Mouse (Mus musculus) left cerebral cortex, adult 9 months (tissue): ENCODE measurements around the gene 2310033P09Rik.

Experiments
- DNase-seq, 2 experiments: peaks; one replicate each; pipeline ENCODE4 v3.0.0; 2022; ENCODE audit warnings: low spot score in 2 of 2

The 2310033P09Rik gene

GRCm38 (mm10) chr11:59230144-59230760 lies 22.1 kb downstream of the 2310033P09Rik start:
- no peak for DNase-seq

DNA sequence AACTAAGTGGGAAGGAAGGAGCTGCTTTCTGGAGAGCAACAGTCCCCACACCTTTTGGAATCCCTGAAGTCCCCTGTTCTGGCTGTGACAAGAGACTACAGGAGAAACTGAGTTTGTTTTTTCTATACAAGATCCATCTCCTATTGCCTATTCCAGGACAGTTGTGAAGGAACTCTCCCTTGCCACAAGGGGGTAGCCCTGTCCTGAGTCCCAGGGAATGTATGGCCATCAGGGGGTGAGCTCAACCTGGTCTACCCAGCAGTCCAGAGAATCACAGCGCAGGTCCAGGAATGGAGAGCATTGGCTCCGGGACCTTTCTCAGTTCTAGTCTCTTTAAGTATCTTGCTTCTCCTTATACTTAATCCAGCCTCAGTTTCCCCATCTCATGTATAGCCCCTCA lies 24.7 kb downstream of the 2310033P09Rik start:
- DNase-seq, result no peak

DNA sequence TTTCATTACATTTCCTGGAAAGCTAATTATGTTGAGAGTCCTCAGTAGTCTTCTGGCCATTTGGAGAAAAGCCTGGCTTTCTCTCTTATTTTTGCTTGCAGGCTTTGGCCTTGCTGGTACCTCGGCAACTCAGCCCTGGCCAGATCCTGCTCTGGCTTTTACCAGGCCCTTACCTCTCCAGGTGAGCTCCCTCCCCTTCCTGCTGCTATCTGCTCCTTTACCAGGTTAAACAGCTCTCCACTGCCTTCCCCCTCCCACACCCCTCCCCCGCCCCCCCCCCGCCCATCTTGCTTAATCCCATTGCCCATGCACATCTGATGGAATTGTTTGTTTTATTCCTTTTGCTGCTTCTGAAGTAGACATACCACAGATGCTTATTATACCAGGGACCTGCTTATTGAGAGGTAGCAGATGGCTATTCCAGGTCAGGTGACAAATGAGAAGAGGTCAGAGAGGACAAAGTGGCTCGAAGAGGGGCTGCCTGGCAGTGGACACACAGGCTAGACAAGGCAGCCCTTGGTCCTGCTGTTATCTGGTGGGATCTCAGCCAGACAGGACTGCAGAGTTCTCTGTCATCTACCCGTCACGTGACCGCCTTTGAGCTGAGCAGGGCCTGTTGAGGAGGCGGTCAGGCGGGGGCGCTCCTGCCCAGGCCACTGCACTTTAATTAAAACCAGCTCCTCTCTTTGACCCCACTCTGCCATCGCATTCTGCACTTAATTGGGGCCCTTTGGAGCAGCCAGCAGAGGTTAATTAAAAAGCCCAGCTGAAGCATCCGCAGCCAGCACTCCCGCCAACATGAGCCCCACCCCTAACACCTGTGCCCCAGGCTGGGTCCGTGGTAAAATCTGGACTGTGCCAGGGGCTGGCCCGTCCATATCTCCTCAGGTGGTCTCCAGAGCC lies 30.7 kb downstream of the 2310033P09Rik start:
- peak in 1 of 2 experiments; percentile 46 for DNase-seq

DNA sequence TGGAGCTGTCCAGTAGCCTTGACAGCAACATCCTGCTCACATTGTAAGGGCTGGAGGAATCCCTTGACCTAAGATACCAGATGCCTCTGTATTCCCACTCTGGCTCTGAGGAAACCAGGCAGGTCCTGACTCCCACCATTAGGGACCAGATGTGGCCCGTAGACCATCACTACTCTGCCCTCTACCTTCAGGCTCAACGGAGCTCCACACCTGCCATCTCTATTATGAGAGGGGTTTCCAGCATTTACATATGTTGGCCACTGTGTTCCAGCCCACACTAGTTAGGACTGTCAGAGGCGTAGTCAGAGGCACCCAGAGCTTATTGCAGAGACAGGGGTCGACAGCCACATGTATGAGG lies 31.3 kb downstream of the 2310033P09Rik start:
- no peak for DNase-seq

GRCm38 (mm10) chr11:59239796-59240195 lies 31.7 kb downstream of the 2310033P09Rik start:
- DNase-seq, result no peak

- no peak for DNase-seq
Measured at GRCm38 (mm10) chr11:59241841-59242240, 33.7 kb downstream of the 2310033P09Rik start.

- no peak for DNase-seq
Measured at GRCm38 (mm10) chr11:59243856-59244255, 35.7 kb downstream of the 2310033P09Rik start.

DNA sequence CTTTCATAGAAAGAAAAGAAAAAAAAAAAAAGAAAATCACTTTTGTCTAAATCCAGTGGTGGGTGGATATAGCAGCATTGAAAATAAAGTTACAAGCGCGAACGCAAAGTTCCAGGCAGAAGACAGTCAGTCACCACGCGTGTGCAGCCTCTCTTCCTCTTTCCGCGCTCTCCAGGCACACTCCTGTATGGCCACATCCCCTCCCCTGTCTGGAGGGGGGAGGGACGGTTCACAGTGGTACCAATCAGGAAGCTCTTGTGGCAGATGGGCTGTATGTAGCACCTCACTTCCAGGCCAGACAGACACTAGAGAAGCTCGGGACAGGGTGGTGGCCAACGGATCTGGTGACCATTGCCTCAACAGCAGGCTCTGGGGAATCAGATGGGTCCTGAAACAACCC lies 40.0 kb downstream of the 2310033P09Rik start:
- DNase-seq, result no peak

DNA sequence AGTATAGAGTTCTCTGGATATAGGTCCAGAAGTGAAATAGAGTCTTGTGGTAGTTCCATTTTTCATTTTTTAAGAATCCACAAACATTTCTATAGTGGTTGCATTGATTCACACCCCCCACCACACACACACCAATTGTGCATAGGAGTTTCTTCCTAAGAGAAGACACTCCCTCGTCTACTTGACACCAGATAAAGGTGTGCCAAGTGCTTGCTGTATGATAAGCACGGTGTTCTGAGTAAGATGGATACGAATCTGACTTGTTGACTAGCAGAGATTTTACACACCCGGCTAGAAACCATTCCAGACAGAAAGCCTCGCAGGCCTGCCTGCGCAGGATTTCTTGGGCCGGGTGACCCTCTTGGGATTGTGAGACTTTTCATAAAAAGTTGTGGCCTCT lies 51.5 kb downstream of the 2310033P09Rik start:
- DNase-seq, result no peak
